Mouse (Mus musculus): ENCODE measurements around the gene Dcbld1.
"Not testable (repeated sequence)": the region's sequence is repeated elsewhere in the genome, so short reads cannot be mapped to it uniquely, and the experiment has no call there.

Gene Dcbld1

GRCm38 (mm10) chr10:52309196-52309595, 75.8 kb downstream of the Dcbld1 start:
- DNase-seq: no peak

GRCm38 (mm10) chr10:52319506-52320286, 86.3 kb downstream of the Dcbld1 start:
- no peak for DNase-seq

- DNase-seq: no peak
Measured at GRCm38 (mm10) chr10:52321918-52322317, 88.5 kb downstream of the Dcbld1 start.

GRCm38 (mm10) chr10:52331007-52331406, 97.6 kb downstream of the Dcbld1 start:
- DNase-seq: peak; percentile 63 to 76

GRCm38 (mm10) chr10:52343324-52343723, 109.9 kb downstream of the Dcbld1 start:
- not testable (repeated sequence) for DNase-seq

GRCm38 (mm10) chr10:52353184-52353583, 119.8 kb downstream of the Dcbld1 start:
- no peak for DNase-seq

- DNase-seq: no peak
Measured at GRCm38 (mm10) chr10:52358467-52358866, 125.0 kb downstream of the Dcbld1 start, which contains the start of gene Gm26741. TSS of gene Gm26741 (plus strand) at chr10:52358767.

GRCm38 (mm10) chr10:52360241-52360735, 126.9 kb downstream of the Dcbld1 start:
- peak; percentile 18 to 25 for DNase-seq

GRCm38 (mm10) chr10:52360862-52361609, 127.6 kb downstream of the Dcbld1 start:
- DNase-seq: no peak

GRCm38 (mm10) chr10:52368376-52368775, 135.0 kb downstream of the Dcbld1 start:
- peak in 1 of 2 experiments; percentile 23 for DNase-seq

Measured in cerebellum, postnatal 10 days (tissue).